Mouse (Mus musculus) Muller cell, postnatal 12 days (primary cell): Measurements from ENCODE around the gene Dpy19l3.

ENCODE experiments used
- DNase-seq: peaks from one replicate; pipeline ENCODE4 v3.0.0-alpha.2; 2015; ENCODE audit errors: inconsistent ontology term

Gene Dpy19l3

GRCm38 (mm10) chr7:35750873-35751272 is 3.4 kb downstream of the Dpy19l3 start:
- DNase-seq, result no peak

DNA sequence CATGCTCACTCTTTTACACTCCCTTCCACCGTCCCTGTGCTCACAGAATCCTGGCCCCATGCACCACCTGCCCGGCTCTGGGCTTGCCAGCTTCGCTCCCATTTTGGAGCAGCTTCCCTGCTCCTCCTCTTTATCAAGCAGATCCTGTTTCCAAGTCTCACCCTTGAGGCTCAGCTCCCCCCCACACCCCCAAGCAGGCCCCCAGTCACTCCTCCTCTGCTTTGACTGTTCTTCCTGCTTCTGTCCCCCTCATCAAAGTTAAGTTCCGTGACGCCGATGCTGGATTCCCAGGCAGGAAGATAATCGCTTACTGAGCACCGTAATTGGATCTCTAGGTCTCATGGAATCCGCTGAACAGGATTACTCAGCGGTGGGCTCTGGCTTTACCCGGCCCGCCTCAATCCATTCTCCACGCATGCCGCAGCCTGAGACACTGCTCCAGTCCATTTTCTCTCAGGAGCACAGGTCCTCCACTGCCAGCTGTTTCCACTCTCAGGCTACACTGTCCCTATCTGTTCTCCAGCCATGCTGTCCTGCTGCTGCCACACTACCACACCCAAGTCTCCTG is 6.8 kb downstream of the Dpy19l3 start:
- no peak for DNase-seq

GRCm38 (mm10) chr7:35746686-35747396 is 7.4 kb downstream of the Dpy19l3 start:
- no peak for DNase-seq

DNA sequence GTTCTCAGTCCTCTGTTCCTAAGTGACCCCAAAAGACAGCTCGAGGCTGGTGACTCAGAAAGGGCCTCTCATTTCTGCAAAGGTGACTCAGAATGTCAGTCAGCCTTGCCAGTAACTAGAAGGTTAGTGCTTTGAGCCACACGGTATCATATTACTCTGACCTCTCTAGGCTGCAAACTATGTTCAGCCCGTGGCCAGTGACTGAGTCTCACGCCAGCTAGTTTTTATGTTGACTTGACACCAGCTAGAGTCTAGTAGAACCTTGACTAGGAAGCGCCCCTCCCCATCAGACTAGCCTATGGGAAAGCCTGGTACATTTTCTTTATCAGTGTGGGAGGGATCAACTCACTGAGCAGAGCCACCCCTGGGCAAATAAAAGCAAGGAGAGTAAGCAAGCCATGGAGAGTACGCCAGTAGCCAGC is 9.0 kb downstream of the Dpy19l3 start:
- DNase-seq, result peak; percentile 48

- no peak for DNase-seq
Observed at GRCm38 (mm10) chr7:35744771-35745170, 9.5 kb downstream of the Dpy19l3 start.

DNA sequence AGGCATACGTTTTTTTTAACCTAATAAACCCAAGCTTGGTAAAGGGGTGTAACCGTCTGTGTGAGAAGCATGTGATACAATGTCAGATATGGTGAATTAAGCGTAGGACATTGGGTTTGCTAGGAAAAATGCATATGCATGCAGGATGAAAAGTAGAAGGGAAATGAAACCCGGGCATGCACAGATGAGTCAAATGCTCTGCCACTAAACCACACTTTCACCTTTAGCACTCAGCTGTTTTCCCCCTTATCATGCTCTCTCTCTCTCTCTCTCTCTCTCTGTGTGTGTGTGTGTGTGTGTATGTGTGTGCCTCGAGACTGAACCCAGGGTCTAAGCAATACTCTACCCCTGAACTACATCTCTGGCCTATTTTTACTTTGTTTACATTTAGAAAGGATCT is 11.9 kb downstream of the Dpy19l3 start:
- DNase-seq, result no peak

- DNase-seq, result no peak
Observed at GRCm38 (mm10) chr7:35741858-35742257, 12.4 kb downstream of the Dpy19l3 start.

GRCm38 (mm10) chr7:35740489-35741230 is 13.6 kb downstream of the Dpy19l3 start:
- DNase-seq, result peak; percentile 41

GRCm38 (mm10) chr7:35738871-35739270 is 15.4 kb downstream of the Dpy19l3 start:
- no peak for DNase-seq

- DNase-seq, result peak; percentile 49
Observed at GRCm38 (mm10) chr7:35733313-35734050, 20.8 kb downstream of the Dpy19l3 start.

DNA sequence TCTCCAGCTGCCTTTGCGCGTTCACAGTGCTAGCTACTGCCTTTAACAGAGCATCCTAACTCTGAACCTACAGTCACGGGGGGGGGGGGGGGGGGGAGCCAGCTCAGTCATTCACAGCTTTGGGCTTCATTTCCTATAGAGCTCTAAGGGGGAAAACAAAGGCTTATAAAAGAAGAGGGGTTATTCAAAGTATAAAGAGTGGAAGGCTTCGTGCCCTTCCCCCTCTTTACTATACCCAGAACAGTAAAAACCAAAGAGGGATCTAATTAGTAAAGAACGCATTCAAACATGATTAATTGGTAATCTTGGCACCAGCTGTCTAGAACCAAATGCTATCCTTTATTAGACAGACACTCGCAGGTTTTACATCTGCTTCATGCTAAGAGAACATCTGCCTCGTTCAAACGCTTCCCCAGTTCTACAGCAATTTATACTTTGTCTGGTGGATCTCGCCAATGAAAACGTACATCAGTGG is 21.6 kb downstream of the Dpy19l3 start:
- no peak for DNase-seq

DNA sequence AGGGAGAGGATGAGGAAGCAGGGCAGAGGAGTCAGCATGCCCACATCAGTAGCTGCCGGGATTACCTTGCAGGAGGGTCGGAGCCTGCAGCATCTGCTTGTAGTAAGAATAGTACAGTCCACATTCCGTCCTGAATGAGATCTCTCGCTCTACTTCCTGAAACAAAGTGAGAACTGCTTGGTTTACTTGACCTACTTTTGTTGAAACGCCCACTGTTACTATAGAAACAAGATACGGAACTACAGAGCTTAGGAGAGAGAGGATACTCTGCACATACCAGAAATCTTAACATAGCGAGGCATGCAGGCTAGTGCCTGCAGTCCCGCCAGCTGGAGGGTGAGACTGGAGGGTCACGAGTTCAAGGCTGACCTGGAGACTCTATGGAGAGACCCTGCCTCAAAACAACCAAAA is 24.6 kb downstream of the Dpy19l3 start:
- peak; percentile 61 for DNase-seq

GRCm38 (mm10) chr7:35728376-35728775 is 25.9 kb downstream of the Dpy19l3 start:
- no peak for DNase-seq

DNA sequence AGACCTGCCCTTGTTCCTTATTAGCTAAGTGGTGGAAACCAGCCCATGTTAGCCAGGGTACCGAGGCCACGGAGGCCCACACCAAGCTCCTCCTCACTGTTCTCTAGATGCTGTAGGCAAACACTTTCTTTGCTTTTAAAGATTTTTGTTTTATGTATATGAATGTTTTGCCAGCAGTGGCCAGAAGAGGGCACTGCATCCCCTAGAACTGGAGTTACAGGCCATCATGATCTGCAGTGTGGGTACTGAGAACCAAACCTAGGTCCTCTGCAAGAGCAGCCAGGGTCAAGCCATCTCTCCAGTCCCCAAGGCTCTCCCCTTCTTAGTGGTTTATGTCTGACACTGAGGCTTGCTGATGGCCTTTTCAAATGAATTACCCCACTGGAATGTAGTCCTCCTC is 31.2 kb downstream of the Dpy19l3 start:
- DNase-seq, result no peak

- DNase-seq, result no peak
Observed at GRCm38 (mm10) chr7:35718421-35719178, 35.7 kb downstream of the Dpy19l3 start.

GRCm38 (mm10) chr7:35710366-35710765 is 43.9 kb downstream of the Dpy19l3 start:
- DNase-seq, result no peak

DNA sequence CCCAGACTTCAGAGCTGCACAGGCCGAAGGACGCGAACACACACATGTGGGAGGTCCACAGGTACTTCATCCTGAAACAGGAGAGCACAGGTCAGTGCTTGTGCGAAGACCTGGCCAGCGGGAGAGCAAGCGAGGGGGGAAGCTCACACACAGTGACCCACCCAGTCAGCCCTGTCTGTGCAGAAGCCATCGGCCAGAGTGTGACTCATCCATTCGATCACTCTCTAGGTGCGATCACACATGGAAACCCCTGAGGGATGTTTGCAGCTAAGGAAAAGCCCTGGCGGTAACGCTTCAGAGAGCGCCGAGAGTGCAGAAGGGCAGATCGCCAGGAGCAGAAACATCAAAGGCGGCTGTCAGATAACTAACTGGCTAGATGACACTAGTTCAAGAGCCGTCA is 46.2 kb downstream of the Dpy19l3 start:
- no peak for DNase-seq

DNA sequence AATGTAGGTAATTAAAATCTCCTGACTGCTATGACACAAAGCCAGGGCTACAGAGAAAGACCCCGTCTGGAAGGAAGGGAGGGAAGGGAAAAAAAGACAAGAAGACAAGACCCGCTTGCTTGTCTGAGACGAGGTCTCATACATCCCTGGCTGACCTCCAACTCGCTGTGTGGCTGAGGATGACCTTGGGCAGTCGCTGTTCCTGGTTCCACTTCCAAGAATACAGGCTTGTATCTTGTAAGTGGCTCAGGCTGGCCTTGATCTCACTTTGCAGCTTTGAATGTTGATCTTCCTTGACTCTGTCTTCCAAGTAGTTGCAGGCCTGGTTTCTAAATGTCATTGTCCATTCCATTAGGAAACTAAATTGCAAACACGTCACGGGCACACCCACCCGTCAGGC is 55.2 kb downstream of the Dpy19l3 start:
- no peak for DNase-seq

DNA sequence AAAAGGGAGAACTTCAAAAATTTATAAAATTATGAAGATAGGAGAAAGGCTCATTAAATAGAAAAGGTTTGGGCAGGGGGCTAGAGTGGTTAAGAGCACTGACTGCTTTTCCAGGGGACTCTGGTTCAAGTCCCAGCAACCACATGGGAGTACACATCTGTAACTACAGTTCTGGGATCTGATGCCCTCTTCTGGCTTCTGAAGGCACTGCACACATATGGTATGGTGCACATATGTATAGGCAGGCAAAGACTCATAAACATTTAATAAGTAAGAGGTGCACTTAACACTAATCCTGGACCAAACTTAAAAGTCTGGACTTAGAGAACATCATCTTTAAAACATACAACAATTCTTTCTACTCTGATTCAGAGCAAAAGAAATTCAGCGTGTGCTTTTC is 56.2 kb downstream of the Dpy19l3 start:
- DNase-seq, result no peak

DNA sequence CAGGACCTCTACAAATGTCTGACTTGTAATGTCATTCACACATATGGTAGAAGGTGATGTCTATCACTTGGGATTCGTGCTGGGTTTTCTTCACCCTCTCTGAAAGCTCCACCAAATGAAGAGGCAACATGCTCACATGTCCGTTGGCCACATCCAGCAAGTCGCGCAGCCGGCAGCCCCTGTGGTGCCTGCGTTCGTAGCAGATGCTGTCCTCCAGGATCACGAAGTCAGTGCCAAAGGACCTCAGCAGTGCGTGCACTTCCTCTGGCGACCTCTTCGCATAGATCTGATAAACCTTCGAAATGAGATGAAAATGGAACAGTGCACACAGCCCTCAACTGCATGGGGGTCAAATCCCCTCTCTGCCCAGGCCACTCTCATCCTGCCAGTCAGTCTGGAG is 61.6 kb downstream of the Dpy19l3 start:
- no peak for DNase-seq

DNA sequence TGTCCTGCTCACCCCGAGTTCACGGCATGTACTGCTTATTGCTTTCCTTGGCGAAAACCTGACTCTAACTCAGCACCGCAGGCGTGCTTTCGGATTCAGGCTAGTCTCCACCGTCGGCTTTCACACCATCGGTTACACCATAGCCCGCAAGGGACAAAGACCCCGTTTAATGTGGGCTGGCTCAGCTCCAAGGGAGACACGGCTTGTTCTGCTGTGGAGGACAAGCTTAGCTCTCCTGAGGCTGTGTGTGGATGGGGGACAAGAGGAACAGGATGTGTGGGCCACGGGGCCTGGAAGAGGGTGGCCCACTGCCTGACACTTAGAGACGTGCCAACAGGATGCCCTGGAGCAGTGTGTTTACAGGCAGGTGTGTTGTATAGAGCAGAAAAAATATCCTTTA is 62.1 kb downstream of the Dpy19l3 start:
- DNase-seq, result peak; percentile 35
